Mouse (Mus musculus) neural tube, embryonic 12.5 days (tissue): Measurements from ENCODE around the gene Nr1i2. TPM values are rescaled to one million over a fixed set of nuclear protein-coding genes. Genes with fewer than 3 reads are reported as not detected.
"Not testable (repeated sequence)": the region's sequence is repeated elsewhere in the genome, so short reads cannot be mapped to it uniquely, and the experiment has no call there.

ENCODE experiments used
- ATAC-seq: fragments of 200-750 bp; cut with Nextera tagmentation; 2 replicates; pipeline ENCODE4 v1.8.0; 2017; ENCODE audit warnings: low read depth, mild to moderate bottlenecking, moderate TSS enrichment, moderate library complexity; ENCODE audit not compliant: low FRiP score
- H3K27ac ChIP-seq: fragments of 300-500 bp; sonication (generic); 2 replicates; pipeline ENCODE4 v1.5.1; 2016
- H3K27me3 ChIP-seq: fragments of 300-500 bp; sonication (generic); replicated peaks from 2 replicates; pipeline ENCODE4 v1.6.1; 2016; ENCODE audit warnings: mild to moderate bottlenecking
- H3K36me3 ChIP-seq: fragments of 300-500 bp; sonication (generic); 2 replicates; pipeline ENCODE4 v1.6.1; 2016; ENCODE audit warnings: mild to moderate bottlenecking
- H3K4me1 ChIP-seq: fragments of 300-500 bp; sonication (generic); 2 replicates; pipeline ENCODE4 v1.6.1; 2016
- H3K4me2 ChIP-seq: fragments of 300-500 bp; sonication (generic); replicated peaks from 2 replicates; pipeline ENCODE4 v1.6.1; 2016; ENCODE audit warnings: mild to moderate bottlenecking
- H3K4me3 ChIP-seq: fragments of 300-500 bp; sonication (generic); 2 replicates; pipeline ENCODE4 v1.5.1; 2016
- H3K9ac ChIP-seq: fragments of 300-500 bp; sonication (generic); 2 replicates; pipeline ENCODE4 v1.6.1; 2016; ENCODE audit warnings: mild to moderate bottlenecking
- H3K9me3 ChIP-seq: fragments of 300-500 bp; sonication (generic); 2 replicates; pipeline ENCODE4 v1.6.1; 2016; ENCODE audit warnings: mild to moderate bottlenecking
- WGBS: fragments of 180-500 bp; shearing (Covaris S2); methylation state at CpG from one replicate; pipeline ENCODE4 v1.1.7; 2016; 5-methylcytosine and 5-hydroxymethylcytosine counted together
- polyA plus RNA-seq: library from polyadenylated mRNA; unstranded; fragments of >200 nt; fragmentation: Nextera tagmentation; extraction: Ambion mirVana; gene quantifications from 2 replicates; pipeline ENCODE4 v1.2.1, GENCODE M21; 2016

Nr1i2 gene
- polyA plus RNA-seq: not detected in 2 replicates

DNA sequence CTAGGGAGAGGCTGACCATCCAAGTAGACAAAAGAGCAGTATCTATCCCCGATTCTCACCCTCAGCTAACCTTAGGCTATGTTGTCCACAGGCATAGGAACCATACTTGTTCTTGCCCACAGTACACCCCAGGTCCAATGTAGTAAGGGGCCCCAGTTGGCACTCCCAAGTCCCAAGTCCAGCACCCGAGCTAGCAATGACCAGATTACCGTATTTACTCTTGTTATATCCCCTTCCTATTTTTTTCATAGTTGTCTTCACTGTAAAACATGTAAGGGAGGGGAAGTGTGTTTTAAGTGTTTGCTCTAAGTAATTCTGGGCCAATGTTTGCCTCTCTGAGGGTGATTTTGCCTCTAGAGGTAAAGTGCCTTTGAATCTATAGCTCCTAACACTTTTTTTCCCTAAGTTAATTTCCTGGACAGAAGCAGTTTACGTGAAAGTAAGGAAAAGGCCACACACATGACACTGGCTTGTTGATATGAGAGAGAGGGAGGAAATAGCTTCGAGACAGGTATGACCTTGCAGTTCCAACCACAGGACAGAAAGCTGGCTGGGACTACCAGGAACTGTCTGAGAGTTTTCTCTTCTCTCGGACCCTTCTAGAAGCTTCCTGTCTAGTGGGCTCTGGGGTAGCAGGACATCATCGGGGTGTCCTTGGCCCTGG is at the start of gene Nr1i2:
Gene Nr1i2 (minus strand): TSS at position 140 of the 664 bp plus-strand sequence.
- no peak within 1 kb of the TSS for H3K4me3 ChIP-seq

DNA sequence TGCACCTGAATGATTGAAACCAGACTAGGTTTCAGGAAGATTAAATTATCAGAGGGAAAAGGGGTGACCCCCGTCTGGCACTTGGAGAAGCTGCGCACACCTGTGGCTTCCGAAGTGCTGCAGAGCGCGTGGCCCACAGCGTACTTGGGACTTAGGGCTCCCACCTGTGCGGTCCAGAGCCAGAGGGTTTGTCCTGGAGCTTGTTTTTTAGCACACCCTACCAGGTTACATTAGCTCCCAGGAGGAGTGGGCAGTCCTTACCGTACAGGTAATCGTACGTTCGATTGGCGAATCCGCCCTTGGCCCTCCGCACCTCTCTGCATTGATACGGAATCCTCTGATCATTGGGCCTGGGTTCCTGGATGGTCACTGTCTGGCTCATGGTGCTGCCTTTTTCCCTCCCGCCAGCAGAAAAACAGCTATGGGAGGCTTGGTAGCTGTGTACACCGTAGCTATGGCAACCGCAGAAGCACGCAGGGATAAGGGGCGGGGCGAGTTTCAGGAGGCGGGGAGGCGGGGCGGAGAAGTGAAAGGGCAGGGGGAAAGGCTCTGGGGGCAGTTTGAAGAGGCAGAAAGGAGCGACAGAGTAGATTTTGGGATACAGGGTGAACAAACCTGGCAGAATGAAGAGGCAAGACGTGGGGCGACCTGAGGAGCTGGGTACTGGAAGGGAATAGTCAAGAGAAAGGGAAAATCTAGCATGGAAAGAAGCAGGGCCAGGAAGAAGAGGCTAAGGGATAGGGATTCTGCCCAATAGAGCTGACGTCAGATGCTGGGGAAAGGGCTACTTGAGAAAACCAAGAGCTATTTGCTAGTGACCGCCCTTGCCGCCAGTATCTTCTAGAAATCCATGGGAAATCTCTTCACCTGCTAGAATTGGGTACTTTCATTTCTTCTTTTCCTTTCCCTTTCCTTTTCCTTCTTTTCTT is 47.0 kb upstream of the Nr1i2 start, which contains the start of gene Maats1:
Gene Maats1 (minus strand): TSS at position 748 of the 929 bp plus-strand sequence.
- Histone ChIP-seq H3K27me3 (no peaks in the 10 kb centered on the region), H3K9me3 (no peaks in the 10 kb centered on the region), H3K27ac (no peak within 1 kb of the TSS), H3K4me1 (peaks cover 9% of the 10 kb centered on the region), H3K36me3 (no peaks in the 10 kb centered on the region), H3K4me2 (peak within 1 kb of the TSS; percentile 77), H3K9ac (peak within 1 kb of the TSS; percentile 38; the same call in 1 of the 2 replicates), H3K4me3 (peak within 1 kb of the TSS; percentile 29)
- 12% methylated on average over 30 of the region's 30 CpGs for WGBS
- peak; percentile 89 for ATAC-seq

More for the DNA sequence above, at the start of gene Nr1i2:
- H3K27ac ChIP-seq: no peak within 1 kb of the TSS
- no peaks in the 10 kb centered on the region for H3K9me3 ChIP-seq
- no peak for ATAC-seq
- no peaks in the 10 kb centered on the region for H3K27me3 ChIP-seq
- no peaks in the 10 kb centered on the region for H3K36me3 ChIP-seq
- H3K9ac ChIP-seq: no peak within 1 kb of the TSS
- no peaks in the 10 kb centered on the region for H3K4me1 ChIP-seq
- no peak within 1 kb of the TSS for H3K4me2 ChIP-seq
- 76% methylated on average over 7 of the region's 7 CpGs for WGBS

DNA sequence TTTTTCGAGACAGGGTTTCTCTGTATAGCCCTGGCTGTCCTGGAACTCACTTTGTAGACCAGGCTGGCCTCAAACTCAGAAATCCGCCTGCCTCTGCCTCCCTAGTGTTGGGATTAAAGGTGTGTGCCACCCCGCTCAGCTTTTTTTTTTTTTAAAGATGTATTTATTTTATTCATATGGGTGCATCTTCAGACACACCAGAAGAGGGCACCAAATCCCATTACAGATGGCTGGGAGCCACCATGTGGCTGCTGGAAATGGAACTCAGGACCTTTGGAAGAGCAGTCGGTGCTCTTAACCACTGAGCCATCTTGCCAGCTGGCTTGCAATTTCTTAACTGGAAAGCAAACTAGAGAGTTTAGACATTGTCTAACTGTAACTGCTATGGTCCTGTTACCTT is 43.5 kb upstream of the Nr1i2 start:
- H3K4me3 ChIP-seq, H3K4me1 ChIP-seq, H3K9ac ChIP-seq, H3K36me3 ChIP-seq, H3K27ac ChIP-seq, H3K27me3 ChIP-seq, H3K4me2 ChIP-seq, ATAC-seq, H3K9me3 ChIP-seq: not testable (repeated sequence)
- WGBS: 91% methylated on average over 4 of the region's 4 CpGs

DNA sequence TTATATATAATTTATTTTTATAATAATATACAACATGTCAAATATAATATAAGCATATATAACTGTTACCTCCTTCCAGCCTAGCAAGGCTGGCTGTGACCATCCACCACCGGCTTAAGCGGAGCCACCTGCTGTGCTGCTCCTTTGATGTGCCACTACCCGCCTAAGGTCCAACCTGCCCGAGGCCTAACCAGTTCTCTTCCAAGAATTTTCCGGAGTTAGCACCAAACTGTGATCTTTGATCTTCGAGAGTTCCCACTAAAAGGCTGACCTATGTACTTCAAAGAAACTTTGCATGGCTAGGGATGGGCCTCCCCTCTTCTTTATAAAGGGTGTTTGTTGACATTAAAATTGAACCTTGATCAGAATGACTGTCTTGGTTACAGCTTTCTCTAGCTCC is 39.8 kb upstream of the Nr1i2 start:
- H3K4me3 ChIP-seq: no peak overlapping the region
- no peaks in the 10 kb centered on the region for H3K4me1 ChIP-seq
- no peaks in the 10 kb centered on the region for H3K9me3 ChIP-seq
- no peaks in the 10 kb centered on the region for H3K27me3 ChIP-seq
- no peak overlapping the region for H3K27ac ChIP-seq
- WGBS: 33% methylated on average over 6 of the region's 6 CpGs
- H3K36me3 ChIP-seq: no peaks in the 10 kb centered on the region
- ATAC-seq: no peak
- H3K9ac ChIP-seq: no peak overlapping the region
- no peak overlapping the region for H3K4me2 ChIP-seq

DNA sequence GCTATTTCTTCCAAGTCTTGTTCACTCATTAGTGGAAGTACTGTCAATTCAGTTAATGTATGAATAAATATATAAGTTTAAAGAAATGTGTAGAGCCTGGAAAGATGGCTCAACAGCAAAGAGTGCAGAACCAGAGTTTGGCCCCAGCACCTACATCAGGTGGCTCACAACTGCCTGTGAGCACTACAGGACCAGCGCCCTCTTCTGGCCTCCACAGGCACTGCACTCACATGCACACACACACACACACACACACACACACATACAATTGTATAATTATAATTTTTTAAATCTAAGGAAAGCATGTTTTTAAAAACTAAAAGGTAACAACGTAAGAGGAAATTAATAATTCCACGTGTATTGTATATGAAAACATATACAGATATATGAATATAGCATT is 34.7 kb upstream of the Nr1i2 start:
- Histone ChIP-seq H3K27me3 (no peaks in the 10 kb centered on the region), H3K4me3 (no peak overlapping the region), H3K4me2 (no peak overlapping the region), H3K9me3 (no peaks in the 10 kb centered on the region), H3K27ac (no peak overlapping the region), H3K36me3 (no peaks in the 10 kb centered on the region), H3K4me1 (no peaks in the 10 kb centered on the region), H3K9ac (no peak overlapping the region)
- ATAC-seq: no peak
- WGBS: 89% methylated on average over 3 of the region's 3 CpGs

DNA sequence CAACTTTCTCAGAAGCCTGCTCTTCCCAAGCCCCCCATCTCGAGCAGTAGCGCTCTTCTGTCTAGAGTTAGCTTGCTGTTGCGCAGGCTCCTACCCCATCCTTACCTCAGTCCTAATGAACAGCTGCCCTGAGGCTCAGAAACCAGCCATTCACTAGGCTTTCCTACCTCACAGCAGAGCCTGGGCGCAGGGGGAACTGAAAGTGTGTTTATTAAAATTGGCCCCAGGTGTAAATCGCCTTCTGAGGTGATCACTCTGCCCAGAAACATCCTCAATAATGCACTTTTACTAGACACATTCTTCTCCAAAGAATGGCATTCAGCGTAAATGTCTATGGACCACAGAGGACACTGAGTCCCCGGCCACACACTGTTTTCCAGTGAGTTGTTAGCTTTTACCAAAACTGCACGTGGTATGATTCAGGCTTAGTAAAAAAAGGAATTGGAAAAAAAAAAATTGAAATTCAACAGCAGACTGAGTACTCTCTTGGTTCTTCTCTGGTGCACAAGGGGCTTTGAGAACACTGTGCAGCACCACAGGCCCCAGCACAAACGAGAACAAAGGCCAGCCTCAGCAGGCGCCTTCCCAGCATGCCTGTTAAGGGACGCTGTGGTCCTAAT is 32.3 kb upstream of the Nr1i2 start:
- no peaks in the 10 kb centered on the region for H3K36me3 ChIP-seq
- H3K27ac ChIP-seq: no peak overlapping the region
- 83% methylated on average over 11 of the region's 11 CpGs for WGBS
- H3K9ac ChIP-seq: no peak overlapping the region
- H3K4me1 ChIP-seq: no peaks in the 10 kb centered on the region
- H3K9me3 ChIP-seq: no peaks in the 10 kb centered on the region
- no peaks in the 10 kb centered on the region for H3K27me3 ChIP-seq
- no peak overlapping the region for H3K4me2 ChIP-seq
- no peak overlapping the region for H3K4me3 ChIP-seq
- no peak for ATAC-seq

DNA sequence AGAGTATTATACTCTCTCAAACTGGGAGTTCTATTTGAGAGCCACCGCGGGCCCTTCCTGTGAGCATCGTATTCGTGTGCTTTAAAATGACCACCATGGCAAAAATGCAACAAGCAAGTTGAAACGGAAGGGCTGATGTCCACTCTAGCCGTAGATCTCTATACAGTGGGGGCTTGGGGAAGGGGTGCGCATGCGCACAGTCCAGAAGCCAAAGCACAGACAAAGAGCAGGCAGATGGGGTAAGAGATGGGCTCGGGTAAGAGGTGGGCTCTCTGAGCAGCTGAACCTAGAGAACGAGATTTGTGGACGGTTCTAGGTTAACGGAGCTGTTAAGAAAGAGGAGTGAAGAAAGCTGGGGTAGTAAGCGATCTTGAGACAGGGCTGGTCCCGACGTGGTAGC is 29.7 kb upstream of the Nr1i2 start:
- ATAC-seq: no peak
- Histone ChIP-seq H3K27me3 (no peaks in the 10 kb centered on the region), H3K4me3 (no peak overlapping the region), H3K36me3 (no peaks in the 10 kb centered on the region), H3K9me3 (no peaks in the 10 kb centered on the region), H3K27ac (no peak overlapping the region), H3K4me1 (no peaks in the 10 kb centered on the region), H3K9ac (no peak overlapping the region), H3K4me2 (no peak overlapping the region)
- 93% methylated on average over 15 of the region's 15 CpGs for WGBS

DNA sequence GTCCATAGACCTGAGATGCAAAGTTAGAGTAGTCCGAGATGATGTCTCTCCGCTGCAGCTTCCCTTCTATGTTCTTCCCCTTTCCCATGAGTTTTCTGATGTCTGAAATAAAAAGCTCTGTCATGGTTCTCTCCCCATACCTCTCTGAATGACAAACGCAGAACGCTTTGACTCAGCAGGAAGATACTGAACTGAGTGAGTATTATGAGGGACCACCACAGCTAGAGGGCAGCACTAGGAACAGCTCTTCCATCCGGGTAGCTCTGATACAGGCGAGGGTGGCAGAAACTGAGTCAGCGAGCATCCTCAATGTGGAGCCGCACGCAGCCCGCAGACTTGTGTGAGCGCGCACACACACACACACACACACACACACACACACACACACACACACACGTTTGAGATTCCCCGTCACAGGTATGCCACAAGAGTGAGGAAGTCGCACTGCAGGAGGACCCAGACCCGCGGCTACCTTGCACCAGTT is 26.9 kb upstream of the Nr1i2 start:
- Histone ChIP-seq H3K27ac (no peak overlapping the region), H3K9me3 (no peaks in the 10 kb centered on the region), H3K9ac (no peak overlapping the region), H3K4me1 (no peaks in the 10 kb centered on the region), H3K36me3 (no peaks in the 10 kb centered on the region), H3K4me3 (no peak overlapping the region), H3K4me2 (peak overlapping the region; percentile 50), H3K27me3 (no peaks in the 10 kb centered on the region)
- ATAC-seq: peak; percentile 61
- 34% methylated on average over 17 of the region's 17 CpGs for WGBS

DNA sequence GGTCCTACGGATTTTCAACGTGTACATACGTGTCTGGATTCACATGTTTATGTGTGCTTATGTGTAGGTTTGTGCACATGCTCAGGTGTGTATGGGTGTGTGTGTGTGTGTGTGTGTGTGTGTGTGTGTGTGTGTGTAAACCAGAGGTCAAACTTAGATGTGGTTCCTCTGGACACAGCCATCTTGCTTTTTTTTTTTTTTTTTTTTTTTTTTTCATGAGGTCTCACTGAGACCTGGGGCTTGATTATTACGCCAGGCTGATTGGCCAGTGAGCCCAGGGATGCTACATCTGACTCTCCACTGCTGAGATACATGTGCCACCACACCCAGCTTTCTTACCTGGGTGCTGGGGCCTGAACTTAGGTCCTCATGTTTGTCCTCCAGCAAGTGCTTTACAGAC is 24.5 kb upstream of the Nr1i2 start:
- Histone ChIP-seq H3K4me2 (no peak overlapping the region), H3K36me3 (no peaks in the 10 kb centered on the region), H3K9ac (no peak overlapping the region), H3K4me3 (no peak overlapping the region), H3K4me1 (no peaks in the 10 kb centered on the region), H3K27ac (no peak overlapping the region), H3K27me3 (no peaks in the 10 kb centered on the region), H3K9me3 (no peaks in the 10 kb centered on the region)
- no peak for ATAC-seq
- 85% methylated on average over 4 of the region's 4 CpGs for WGBS

DNA sequence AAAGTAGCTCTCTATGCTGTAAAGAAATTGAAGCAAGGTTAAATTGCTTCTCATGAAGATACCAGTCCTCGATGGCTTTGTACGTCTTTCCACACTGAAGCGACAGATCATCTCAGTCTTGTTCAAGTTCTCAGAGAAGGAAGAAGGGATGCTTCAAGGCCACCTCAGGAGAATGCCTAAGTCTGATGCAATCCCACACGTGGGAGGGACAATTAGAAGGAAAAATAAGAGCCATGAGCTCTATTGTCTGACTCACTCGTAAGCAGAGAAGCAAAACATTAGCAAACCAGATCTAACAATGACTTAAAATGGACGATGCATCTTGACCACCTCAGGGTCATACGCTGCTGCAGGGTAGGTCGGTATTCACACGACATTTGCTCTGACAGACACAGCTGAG is 23.9 kb upstream of the Nr1i2 start:
- no peaks in the 10 kb centered on the region for H3K4me1 ChIP-seq
- no peaks in the 10 kb centered on the region for H3K9me3 ChIP-seq
- no peaks in the 10 kb centered on the region for H3K36me3 ChIP-seq
- no peak overlapping the region for H3K4me2 ChIP-seq
- H3K9ac ChIP-seq: no peak overlapping the region
- H3K27ac ChIP-seq: no peak overlapping the region
- no peaks in the 10 kb centered on the region for H3K27me3 ChIP-seq
- no peak overlapping the region for H3K4me3 ChIP-seq
- WGBS: 83% methylated on average over 9 of the region's 9 CpGs
- no peak for ATAC-seq

DNA sequence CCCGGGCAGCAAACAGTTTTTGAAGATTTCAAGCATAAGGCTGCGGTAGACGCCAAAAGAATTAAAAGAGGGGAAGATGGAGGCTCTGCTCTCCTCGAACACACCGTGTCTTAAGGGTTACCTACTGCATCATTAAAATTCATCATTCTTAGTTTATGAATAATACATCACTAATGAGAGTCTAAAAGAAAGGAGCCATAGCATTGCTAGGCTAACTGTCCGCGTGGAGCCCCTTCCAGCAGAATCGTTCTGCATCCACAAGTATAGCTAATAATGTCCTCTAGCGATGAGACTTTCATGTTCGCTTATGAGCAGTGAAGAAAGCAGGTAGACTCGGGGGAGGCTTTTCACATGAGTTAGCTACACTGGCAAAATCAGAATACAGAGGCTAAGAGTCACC is 13.6 kb upstream of the Nr1i2 start:
- H3K4me2 ChIP-seq: no peak overlapping the region
- no peak overlapping the region for H3K27ac ChIP-seq

DNA sequence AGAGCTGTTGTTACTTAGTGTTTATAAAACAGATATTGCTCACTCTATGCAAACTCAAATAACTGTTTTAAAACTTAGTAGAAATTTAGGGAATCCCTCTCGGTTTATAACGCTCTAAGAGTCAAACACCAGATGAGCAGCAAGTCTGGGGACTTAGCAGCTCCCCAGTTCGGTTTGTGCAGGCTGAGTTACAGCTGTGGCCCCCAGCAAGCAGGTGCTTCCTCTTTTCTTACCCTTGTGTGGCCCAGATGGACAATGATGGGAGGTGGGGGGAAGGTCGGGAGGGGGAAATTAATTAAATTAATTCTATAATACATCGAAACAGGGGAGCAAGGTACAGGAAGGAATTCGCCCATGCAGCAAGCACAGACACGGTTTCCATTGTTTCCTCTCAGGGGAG is 13.0 kb upstream of the Nr1i2 start:
- no peak for ATAC-seq
- 49% methylated on average over 7 of the region's 7 CpGs for WGBS
- Histone ChIP-seq H3K9ac (no peak overlapping the region), H3K27me3 (no peaks in the 10 kb centered on the region), H3K9me3 (no peaks in the 10 kb centered on the region), H3K4me1 (peaks cover 6% of the 10 kb centered on the region; the same call in 1 of the 2 replicates), H3K4me3 (no peak overlapping the region), H3K4me2 (no peak overlapping the region), H3K27ac (no peak overlapping the region), H3K36me3 (no peaks in the 10 kb centered on the region)

More for the DNA sequence above, 13.6 kb upstream of the Nr1i2 start:
- H3K4me3 ChIP-seq: no peak overlapping the region
- no peaks in the 10 kb centered on the region for H3K9me3 ChIP-seq
- H3K36me3 ChIP-seq: no peaks in the 10 kb centered on the region
- H3K4me1 ChIP-seq: peaks cover 6% of the 10 kb centered on the region; the same call in 1 of the 2 replicates
- H3K9ac ChIP-seq: no peak overlapping the region
- 82% methylated on average over 11 of the region's 11 CpGs for WGBS
- no peak for ATAC-seq
- no peaks in the 10 kb centered on the region for H3K27me3 ChIP-seq
